Mouse (Mus musculus) forebrain, postnatal 0 days (tissue): ENCODE results near the gene Nmnat2. TPM values are rescaled to one million over a fixed set of nuclear protein-coding genes. Genes with fewer than 3 reads are reported as not detected.

Source experiments
- ATAC-seq: fragments of 200-750 bp; cut with Nextera tagmentation; 2 replicates; pipeline ENCODE4 v1.8.0; 2017; ENCODE audit warnings: mild to moderate bottlenecking, moderate library complexity
- DNase-seq: peaks from one replicate; pipeline ENCODE4 v3.0.0-alpha.2; 2015
- H3K27ac ChIP-seq: fragments of 300-500 bp; sonication (generic); 2 replicates; pipeline ENCODE4 v1.5.1; 2014; ENCODE audit warnings: low read depth, mild to moderate bottlenecking, antibody characterized with exemption, low read length, moderate library complexity, mixed read lengths
- H3K27me3 ChIP-seq: fragments of 300-500 bp; sonication (generic); 2 replicates; pipeline ENCODE4 v1.6.1; 2014; ENCODE audit warnings: mild to moderate bottlenecking, low read length, mixed read lengths; ENCODE audit not compliant: insufficient read depth
- H3K36me3 ChIP-seq: fragments of 300-500 bp; sonication (generic); 2 replicates; pipeline ENCODE4 v1.6.1; 2014; ENCODE audit warnings: mild to moderate bottlenecking, moderate library complexity; ENCODE audit not compliant: insufficient read depth
- H3K4me1 ChIP-seq: fragments of 300-500 bp; sonication (generic); 2 replicates; pipeline ENCODE4 v1.6.1; 2014; ENCODE audit warnings: antibody characterized with exemption; ENCODE audit not compliant: insufficient read depth
- H3K4me2 ChIP-seq: fragments of 300-500 bp; sonication (generic); 2 replicates; pipeline ENCODE4 v1.6.1; 2014; ENCODE audit warnings: low read depth, mild to moderate bottlenecking, moderate library complexity
- H3K4me3 ChIP-seq: fragments of 300-500 bp; sonication (generic); 2 replicates; pipeline ENCODE4 v1.5.1; 2014; ENCODE audit warnings: low read depth, low read length, mixed read lengths
- H3K9ac ChIP-seq: fragments of 300-500 bp; sonication (generic); 2 replicates; pipeline ENCODE4 v1.6.1; 2014; ENCODE audit warnings: mild to moderate bottlenecking
- H3K9me3 ChIP-seq: fragments of 300-500 bp; sonication (generic); 2 replicates; pipeline ENCODE4 v1.6.1; 2016; ENCODE audit warnings: low read length
- CTCF ChIP-seq: sonication (generic); IDR thresholded peaks from 2 replicates; pipeline ENCODE4 v1.5.1; 2016; ENCODE audit warnings: antibody characterized with exemption, control low read depth, low read depth
- WGBS: fragments of 180-500 bp; shearing (Covaris S2); extraction: QIAGEN DNeasy Blood & Tissue Kit; methylation state at CpG from one replicate; pipeline ENCODE4 v1.1.7; 2014; 5-methylcytosine and 5-hydroxymethylcytosine counted together
- polyA plus RNA-seq: library from polyadenylated mRNA; unstranded; fragments of >200 nt; fragmentation: Nextera tagmentation; extraction: Ambion mirVana; gene quantifications from 2 replicates; pipeline ENCODE4 v1.2.1, GENCODE M21; 2015
- total RNA-seq: library from RNA; depleted of rRNA; stranded (reverse); fragments of >200 nt; gene quantifications from 2 replicates; pipeline ENCODE4 v1.2.3, GENCODE M21; 2014

The Nmnat2 gene
- total and polyA plus RNA-seq, 2 experiments from 2014 or later: 81.8 to 142 TPM

- Histone ChIP-seq H3K27me3 (no peaks in the 10 kb centered on the region), H3K27ac (no peak overlapping the region), H3K4me2 (no peak overlapping the region), H3K4me3 (no peak overlapping the region), H3K36me3 (peaks cover 4% of the 10 kb centered on the region), H3K9me3 (no peaks in the 10 kb centered on the region), H3K9ac (no peak overlapping the region), H3K4me1 (no peaks in the 10 kb centered on the region)
- no peak for ATAC-seq
- WGBS: 41% methylated on average over 11 of the region's 11 CpGs
- TF ChIP-seq CTCF: no peak
- no peak for DNase-seq
Measured at GRCm38 (mm10) chr1:153098586-153098985, 143.8 kb downstream of the Nmnat2 start.

DNA sequence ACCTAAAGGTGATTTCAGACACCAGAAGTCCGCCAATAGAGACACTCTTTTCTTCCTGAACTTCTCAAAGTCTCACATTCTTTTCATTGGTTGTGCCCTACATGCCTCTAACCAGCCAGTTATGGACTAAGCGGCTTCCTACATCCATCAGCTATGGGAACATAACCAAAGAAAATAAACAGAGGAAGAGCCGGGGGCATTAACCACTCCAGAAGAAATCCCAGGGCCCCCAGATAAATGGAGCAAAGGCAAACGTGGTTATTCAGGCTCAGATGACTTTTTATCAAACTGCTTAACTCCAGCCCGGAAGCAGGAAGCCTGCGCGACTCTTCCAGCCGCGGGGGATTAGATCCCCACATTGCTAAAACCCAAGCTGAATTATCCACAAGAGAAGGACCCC is 146.1 kb downstream of the Nmnat2 start:
- peaks cover 4% of the 10 kb centered on the region for H3K36me3 ChIP-seq
- H3K9me3 ChIP-seq: no peaks in the 10 kb centered on the region
- 66% methylated on average over 9 of the region's 9 CpGs for WGBS
- no peak overlapping the region for H3K27ac ChIP-seq
- H3K9ac ChIP-seq: no peak overlapping the region
- no peak for TF ChIP-seq CTCF
- no peaks in the 10 kb centered on the region for H3K27me3 ChIP-seq
- DNase-seq: no peak
- H3K4me3 ChIP-seq: no peak overlapping the region
- H3K4me1 ChIP-seq: no peaks in the 10 kb centered on the region
- no peak overlapping the region for H3K4me2 ChIP-seq
- no peak for ATAC-seq

- DNase-seq (peak; percentile 67), ATAC-seq (no peak)
- Histone ChIP-seq H3K4me1 (no peaks in the 10 kb centered on the region), H3K27me3 (no peaks in the 10 kb centered on the region), H3K4me3 (no peak overlapping the region), H3K4me2 (no peak overlapping the region), H3K27ac (no peak overlapping the region), H3K9ac (no peak overlapping the region), H3K36me3 (peaks cover 4% of the 10 kb centered on the region), H3K9me3 (no peaks in the 10 kb centered on the region)
- WGBS: 36% methylated on average over 9 of the region's 9 CpGs
- TF ChIP-seq CTCF: peak; percentile 75
Measured at GRCm38 (mm10) chr1:153101327-153101880, 146.6 kb downstream of the Nmnat2 start.

- no peaks in the 10 kb centered on the region for H3K4me1 ChIP-seq
- H3K27ac ChIP-seq: no peak overlapping the region
- H3K4me3 ChIP-seq: no peak overlapping the region
- H3K9ac ChIP-seq: no peak overlapping the region
- 94% methylated on average over 17 of the region's 17 CpGs for WGBS
- H3K4me2 ChIP-seq: no peak overlapping the region
- no peaks in the 10 kb centered on the region for H3K27me3 ChIP-seq
- ATAC-seq (no peak), DNase-seq (no peak)
- H3K9me3 ChIP-seq: no peaks in the 10 kb centered on the region
- no peak for TF ChIP-seq CTCF
- peaks cover 4% of the 10 kb centered on the region for H3K36me3 ChIP-seq
Measured at GRCm38 (mm10) chr1:153102296-153103185, 147.7 kb downstream of the Nmnat2 start.

- Histone ChIP-seq H3K27ac (no peak overlapping the region), H3K4me2 (no peak overlapping the region), H3K4me1 (no peaks in the 10 kb centered on the region), H3K36me3 (peaks cover 4% of the 10 kb centered on the region), H3K27me3 (no peaks in the 10 kb centered on the region), H3K9ac (no peak overlapping the region), H3K9me3 (no peaks in the 10 kb centered on the region), H3K4me3 (no peak overlapping the region)
- WGBS: 98% methylated on average over 7 of the region's 8 CpGs
- no peak for TF ChIP-seq CTCF
- DNase-seq (no peak), ATAC-seq (no peak)
Measured at GRCm38 (mm10) chr1:153103186-153103554, 148.4 kb downstream of the Nmnat2 start.

GRCm38 (mm10) chr1:153104804-153105203 is 150.0 kb downstream of the Nmnat2 start:
- no peak for TF ChIP-seq CTCF
- H3K4me1 ChIP-seq: no peaks in the 10 kb centered on the region
- H3K27ac ChIP-seq: no peak overlapping the region
- 73% methylated on average over 12 of the region's 12 CpGs for WGBS
- no peak overlapping the region for H3K9ac ChIP-seq
- ATAC-seq (no peak), DNase-seq (no peak)
- no peaks in the 10 kb centered on the region for H3K27me3 ChIP-seq
- no peak overlapping the region for H3K4me2 ChIP-seq
- H3K36me3 ChIP-seq: peaks cover 4% of the 10 kb centered on the region; the same call in 1 of the 2 replicates
- H3K9me3 ChIP-seq: no peaks in the 10 kb centered on the region
- no peak overlapping the region for H3K4me3 ChIP-seq

DNA sequence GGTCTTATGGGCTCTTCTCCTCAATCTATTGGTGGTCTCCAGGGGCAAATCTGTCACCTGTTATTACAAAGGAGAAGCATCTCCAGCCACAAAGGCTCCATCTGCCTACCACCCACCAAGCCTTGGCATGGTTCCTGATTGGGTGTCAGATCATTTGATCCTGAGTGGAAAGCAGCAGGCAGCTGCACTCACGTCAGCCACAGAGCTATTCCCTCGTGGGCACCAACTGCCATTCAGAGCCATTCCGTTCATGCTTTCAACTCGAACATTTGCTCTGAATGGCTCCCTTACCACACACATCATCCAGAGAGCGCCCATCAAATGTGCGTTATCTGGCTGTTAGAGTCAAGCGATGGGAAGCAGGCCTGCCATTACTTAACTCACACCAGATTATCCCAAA is 153.1 kb downstream of the Nmnat2 start:
- Histone ChIP-seq H3K4me2 (no peak overlapping the region), H3K4me3 (no peak overlapping the region), H3K36me3 (peaks cover 9% of the 10 kb centered on the region; the same call in 1 of the 2 replicates), H3K27me3 (no peaks in the 10 kb centered on the region), H3K9me3 (no peaks in the 10 kb centered on the region), H3K4me1 (no peaks in the 10 kb centered on the region), H3K27ac (no peak overlapping the region), H3K9ac (no peak overlapping the region)
- no peak for TF ChIP-seq CTCF
- ATAC-seq: peak; percentile 87
- DNase-seq: peak; percentile 59
- 36% methylated on average over 7 of the region's 7 CpGs for WGBS
